Mouse (Mus musculus) embryonic facial prominence, embryonic 12.5 days (tissue): ENCODE data around the gene Gfm2. TPM values are rescaled to one million over a fixed set of nuclear protein-coding genes. Genes with fewer than 3 reads are reported as not detected.

Experiments used
- ATAC-seq: fragments of 200-750 bp; cut with Nextera tagmentation; 2 replicates; pipeline ENCODE4 v1.8.0; 2017; ENCODE audit not compliant: insufficient number of reproducible peaks, insufficient read depth, low FRiP score, low TSS enrichment
- H3K27ac ChIP-seq: fragments of 300-500 bp; sonication (generic); 2 replicates; pipeline ENCODE4 v1.5.1; 2016; ENCODE audit warnings: mild to moderate bottlenecking
- H3K27me3 ChIP-seq: fragments of 300-500 bp; sonication (generic); 2 replicates; pipeline ENCODE4 v1.6.1; 2016; ENCODE audit warnings: mild to moderate bottlenecking, moderate library complexity
- H3K36me3 ChIP-seq: fragments of 300-500 bp; sonication (generic); 2 replicates; pipeline ENCODE4 v1.6.1; 2016; ENCODE audit warnings: mild to moderate bottlenecking
- H3K4me1 ChIP-seq: fragments of 300-500 bp; sonication (generic); 2 replicates; pipeline ENCODE4 v1.6.1; 2016
- H3K4me2 ChIP-seq: fragments of 300-500 bp; sonication (generic); replicated peaks from 2 replicates; pipeline ENCODE4 v1.6.1; 2016; ENCODE audit warnings: mild to moderate bottlenecking, moderate library complexity
- H3K4me3 ChIP-seq: fragments of 300-500 bp; sonication (generic); 2 replicates; pipeline ENCODE4 v1.5.1; 2016; ENCODE audit warnings: mild to moderate bottlenecking
- H3K9ac ChIP-seq: fragments of 300-500 bp; sonication (generic); 2 replicates; pipeline ENCODE4 v1.6.1; 2016; ENCODE audit warnings: mild to moderate bottlenecking, moderate library complexity
- H3K9me3 ChIP-seq: fragments of 300-500 bp; sonication (generic); 2 replicates; pipeline ENCODE4 v1.6.1; 2016; ENCODE audit warnings: mild to moderate bottlenecking, moderate library complexity
- WGBS: fragments of 180-500 bp; shearing (Covaris S2); methylation state at CpG from one replicate; pipeline ENCODE4 v1.1.7; 2016; 5-methylcytosine and 5-hydroxymethylcytosine counted together
- polyA plus RNA-seq: library from polyadenylated mRNA; unstranded; fragments of >200 nt; fragmentation: Nextera tagmentation; extraction: Ambion mirVana; gene quantifications from 2 replicates; pipeline ENCODE4 v1.2.1, GENCODE M21; 2016

Gfm2 gene
- polyA plus RNA-seq, 1 experiment from 2014 or later, result 36.2 TPM

DNA sequence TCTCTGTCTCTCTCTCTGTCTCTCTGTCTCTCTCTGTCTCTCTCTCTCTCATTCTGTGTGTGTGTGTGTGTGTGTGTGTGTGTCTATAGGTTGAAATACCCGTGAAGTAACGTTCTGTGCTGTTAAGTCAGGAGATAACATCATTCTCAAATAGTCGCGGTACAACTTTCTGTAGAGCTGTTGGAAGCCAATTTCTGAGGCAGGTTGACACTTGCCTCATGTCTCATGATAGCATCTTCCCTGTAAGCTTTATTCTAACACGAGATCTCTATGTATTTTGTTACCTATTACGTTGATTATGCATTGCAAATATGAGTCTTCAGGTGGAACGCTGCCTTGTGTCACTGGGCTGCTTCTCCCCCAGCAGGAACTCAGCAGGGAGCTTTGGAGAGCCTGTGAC lies 4.6 kb downstream of the Gfm2 start:
- Histone ChIP-seq H3K4me3 (no peak overlapping the region), H3K27me3 (no peaks in the 10 kb centered on the region), H3K9me3 (no peaks in the 10 kb centered on the region), H3K4me1 (no peaks in the 10 kb centered on the region), H3K36me3 (peaks cover 23% of the 10 kb centered on the region), H3K4me2 (no peak overlapping the region), H3K27ac (no peak overlapping the region), H3K9ac (no peak overlapping the region)
- no peak for ATAC-seq
- 87% methylated on average over 7 of the region's 7 CpGs for WGBS

DNA sequence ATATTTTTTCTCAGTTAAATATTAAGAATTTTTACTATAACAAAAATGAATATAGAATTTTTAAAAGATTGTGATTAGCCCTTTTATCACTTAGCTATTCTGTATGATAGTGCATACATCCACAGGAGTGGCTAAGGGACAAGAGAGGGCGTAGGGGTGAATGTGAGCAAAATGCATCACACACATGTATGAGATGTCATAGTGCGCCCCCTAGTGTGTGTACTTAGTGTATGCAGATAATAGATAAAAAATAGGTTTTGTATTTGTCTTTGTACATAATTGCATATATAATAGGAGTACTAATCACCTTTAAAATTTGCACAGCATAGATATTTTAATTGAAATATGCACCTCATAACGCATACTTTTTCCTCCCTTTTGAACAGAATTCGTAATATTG lies 8.1 kb downstream of the Gfm2 start:
- no peak overlapping the region for H3K4me2 ChIP-seq
- H3K27me3 ChIP-seq, result no peaks in the 10 kb centered on the region
- H3K4me1 ChIP-seq, result no peaks in the 10 kb centered on the region
- peaks cover 46% of the 10 kb centered on the region for H3K36me3 ChIP-seq
- H3K4me3 ChIP-seq, result no peak overlapping the region
- H3K9ac ChIP-seq, result no peak overlapping the region
- no peaks in the 10 kb centered on the region for H3K9me3 ChIP-seq
- no peak for ATAC-seq
- H3K27ac ChIP-seq, result no peak overlapping the region
- 63% methylated on average over 4 of the region's 4 CpGs for WGBS

DNA sequence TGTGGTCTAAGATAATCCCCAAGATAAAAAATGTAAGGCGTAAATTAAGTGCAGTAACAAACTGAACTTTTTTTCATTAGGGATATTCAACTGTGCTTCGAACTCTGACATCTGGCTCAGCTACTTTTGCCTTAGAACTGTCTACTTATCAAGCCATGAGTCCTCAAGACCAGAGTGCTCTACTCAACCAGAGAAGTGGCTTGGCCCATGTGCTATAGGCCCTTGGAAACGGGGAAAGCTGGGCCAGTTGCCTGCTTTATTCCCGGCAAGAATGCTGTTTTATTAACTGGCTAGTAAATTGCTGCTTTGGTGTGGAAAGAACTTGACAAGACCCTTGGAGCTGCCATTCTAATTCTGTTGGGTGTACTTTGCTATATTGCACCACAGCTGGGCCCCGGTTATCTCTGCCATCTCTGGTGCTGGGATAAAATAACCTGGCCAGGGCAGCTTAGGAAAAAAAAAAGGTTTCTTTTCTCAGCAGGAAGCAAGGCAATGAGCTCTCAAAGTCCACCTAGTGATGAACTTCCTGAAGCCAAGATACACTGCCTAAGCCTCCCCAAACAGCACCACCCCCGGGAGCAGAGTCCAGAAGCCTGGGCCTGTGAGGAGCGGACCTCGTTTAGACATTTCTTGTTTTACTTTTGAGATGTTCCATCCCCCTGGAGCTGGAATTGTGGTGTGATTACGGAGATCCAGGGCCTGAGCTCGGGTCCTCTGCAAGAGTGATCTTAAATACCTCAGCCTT lies 38.0 kb downstream of the Gfm2 start:
- WGBS, result 87% methylated on average over 10 of the region's 10 CpGs
- ATAC-seq, result no peak
- Histone ChIP-seq H3K9ac (no peak overlapping the region), H3K27ac (no peak overlapping the region), H3K27me3 (no peaks in the 10 kb centered on the region), H3K4me1 (no peaks in the 10 kb centered on the region), H3K4me3 (no peak overlapping the region), H3K36me3 (peaks cover 57% of the 10 kb centered on the region), H3K9me3 (no peaks in the 10 kb centered on the region), H3K4me2 (no peak overlapping the region)

DNA sequence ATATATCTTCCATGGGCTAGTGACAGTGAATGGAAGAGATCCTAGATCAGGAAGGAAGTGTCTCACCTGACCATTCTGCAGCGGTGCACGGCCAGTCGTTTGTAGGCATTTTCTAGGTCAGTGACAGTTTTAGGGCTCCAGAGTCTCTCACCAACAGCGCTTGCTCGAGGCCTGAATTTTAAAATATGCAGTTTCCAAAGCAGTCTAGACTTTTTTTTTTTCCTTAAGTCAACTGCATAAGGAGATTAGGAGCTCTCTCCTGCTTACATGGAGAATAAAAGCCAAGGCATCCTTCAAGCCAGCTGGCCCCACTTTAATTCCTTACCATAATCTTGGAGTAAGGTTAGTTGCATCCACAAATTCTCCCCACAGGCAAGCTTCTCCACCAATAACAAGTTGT lies 39.0 kb downstream of the Gfm2 start:
- Histone ChIP-seq H3K4me3 (no peak overlapping the region), H3K4me1 (no peaks in the 10 kb centered on the region), H3K9ac (no peak overlapping the region), H3K27me3 (no peaks in the 10 kb centered on the region), H3K9me3 (no peaks in the 10 kb centered on the region), H3K36me3 (peaks cover 57% of the 10 kb centered on the region), H3K4me2 (no peak overlapping the region), H3K27ac (no peak overlapping the region)
- no peak for ATAC-seq
- 91% methylated on average over 5 of the region's 5 CpGs for WGBS

DNA sequence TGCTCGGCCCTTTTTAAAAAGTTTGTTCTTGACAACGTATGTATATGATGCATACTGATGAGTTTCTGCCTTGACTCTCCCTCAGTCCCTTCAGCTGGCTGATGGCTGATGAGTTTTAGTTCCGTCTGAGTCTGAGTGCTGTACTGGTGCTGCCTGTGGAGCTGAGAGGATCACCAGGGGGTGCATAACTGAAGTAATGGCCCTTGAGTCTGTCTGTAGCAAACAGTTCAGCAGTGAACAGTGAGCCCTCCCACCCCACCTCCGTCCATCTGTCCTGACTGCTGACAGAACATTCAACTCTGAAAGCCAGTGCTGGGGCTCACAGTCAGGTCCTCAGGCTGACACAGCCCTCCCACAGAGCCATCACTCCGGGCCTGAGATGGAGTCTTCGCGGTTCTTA lies 41.2 kb downstream of the Gfm2 start:
- WGBS, result 72% methylated on average over 7 of the region's 7 CpGs
- no peak overlapping the region for H3K9ac ChIP-seq
- H3K4me2 ChIP-seq, result no peak overlapping the region
- H3K4me3 ChIP-seq, result no peak overlapping the region
- no peaks in the 10 kb centered on the region for H3K4me1 ChIP-seq
- H3K27ac ChIP-seq, result no peak overlapping the region
- peaks cover 40% of the 10 kb centered on the region for H3K36me3 ChIP-seq
- no peak for ATAC-seq
- no peaks in the 10 kb centered on the region for H3K9me3 ChIP-seq
- no peaks in the 10 kb centered on the region for H3K27me3 ChIP-seq

DNA sequence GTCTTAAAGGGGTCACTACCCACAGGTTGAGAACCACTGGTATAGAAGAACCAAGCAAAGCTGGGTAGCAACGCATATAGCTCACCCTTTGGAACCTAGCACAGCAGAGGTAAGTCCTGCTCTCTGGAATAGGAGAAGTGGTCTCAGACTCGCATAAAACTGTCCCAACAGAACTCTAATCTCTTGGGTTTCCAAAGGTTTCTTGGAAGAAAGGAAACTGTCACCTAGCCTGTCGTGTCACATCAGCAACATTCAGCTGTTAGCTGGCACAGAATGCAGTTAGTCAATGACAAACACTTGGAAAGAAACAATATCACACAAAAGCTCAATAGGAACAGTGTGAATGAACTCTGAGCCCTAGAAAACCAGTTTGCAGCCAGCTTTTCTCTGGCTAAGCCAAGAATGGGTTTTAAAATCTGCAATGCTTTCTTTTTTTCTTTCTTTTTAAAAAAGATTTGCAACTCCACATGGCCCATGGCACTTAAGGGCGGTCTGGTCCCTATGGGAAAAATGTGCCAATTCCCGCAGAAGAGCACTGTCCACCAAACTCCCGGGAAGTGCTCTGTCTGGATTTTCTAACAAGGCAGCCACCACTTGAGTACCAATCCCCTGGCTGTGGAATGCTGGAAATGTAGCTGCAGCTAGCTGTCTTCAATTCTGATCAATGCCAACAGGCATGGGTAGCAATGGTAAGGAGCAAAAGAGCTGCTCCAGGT lies 42.5 kb downstream of the Gfm2 start:
- no peaks in the 10 kb centered on the region for H3K4me1 ChIP-seq
- 76% methylated on average over 6 of the region's 6 CpGs for WGBS

DNA sequence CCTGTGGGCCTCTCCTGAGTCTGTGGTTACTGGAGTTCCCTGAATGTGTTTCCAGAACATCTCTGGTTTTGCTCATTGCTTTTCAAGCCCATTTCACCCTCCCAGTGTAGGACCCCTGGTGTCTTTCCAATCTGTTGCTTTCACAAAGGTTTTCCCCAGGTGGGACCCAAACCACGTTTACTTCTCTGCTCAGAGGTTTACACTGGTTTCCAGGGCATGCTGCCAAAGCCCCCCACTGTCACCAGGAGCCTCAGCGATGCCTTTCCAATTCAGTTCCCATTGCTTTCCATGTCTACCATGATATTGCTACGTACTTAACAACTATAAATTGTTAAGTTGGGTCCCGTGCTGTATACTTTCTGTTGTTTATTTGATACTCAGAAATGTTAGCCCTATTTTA lies 45.1 kb downstream of the Gfm2 start:
- H3K4me1 ChIP-seq, result no peaks in the 10 kb centered on the region
- H3K36me3 ChIP-seq, result peaks cover 14% of the 10 kb centered on the region
- no peaks in the 10 kb centered on the region for H3K9me3 ChIP-seq
- H3K9ac ChIP-seq, result no peak overlapping the region
- ATAC-seq, result no peak
- H3K4me3 ChIP-seq, result no peak overlapping the region
- no peaks in the 10 kb centered on the region for H3K27me3 ChIP-seq
- H3K27ac ChIP-seq, result no peak overlapping the region
- no peak overlapping the region for H3K4me2 ChIP-seq
- 72% methylated on average over 4 of the region's 4 CpGs for WGBS

More for the DNA sequence above, 42.5 kb downstream of the Gfm2 start:
- ATAC-seq, result no peak
- H3K36me3 ChIP-seq, result peaks cover 27% of the 10 kb centered on the region
- H3K27ac ChIP-seq, result no peak overlapping the region
- no peaks in the 10 kb centered on the region for H3K27me3 ChIP-seq
- no peak overlapping the region for H3K9ac ChIP-seq
- no peak overlapping the region for H3K4me2 ChIP-seq
- no peaks in the 10 kb centered on the region for H3K9me3 ChIP-seq
- no peak overlapping the region for H3K4me3 ChIP-seq

DNA sequence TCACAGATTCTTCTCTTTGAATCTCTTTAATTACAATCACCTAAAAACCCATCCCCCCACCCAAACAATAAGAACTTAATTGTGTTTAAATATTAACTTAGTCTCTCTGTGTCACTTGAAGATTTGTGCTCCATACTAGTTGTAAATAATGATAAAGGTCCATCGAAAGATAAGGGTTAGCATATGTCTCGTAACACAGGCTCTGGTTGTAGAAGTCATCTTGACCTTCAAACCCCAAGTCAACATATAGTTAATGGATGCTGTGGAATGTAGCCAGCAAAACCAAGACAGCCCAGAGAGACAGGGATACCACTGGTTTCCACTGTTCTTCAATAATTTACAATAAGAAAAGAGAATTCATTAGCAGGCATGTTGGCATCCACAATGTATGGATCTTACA lies 46.4 kb downstream of the Gfm2 start:
- ATAC-seq, result no peak
- Histone ChIP-seq H3K4me1 (no peaks in the 10 kb centered on the region), H3K4me2 (no peak overlapping the region), H3K27ac (no peak overlapping the region), H3K9ac (no peak overlapping the region), H3K36me3 (peaks cover 8% of the 10 kb centered on the region; the same call in 1 of the 2 replicates), H3K4me3 (no peak overlapping the region), H3K27me3 (no peaks in the 10 kb centered on the region), H3K9me3 (no peaks in the 10 kb centered on the region)
- 92% methylated on average over 2 of the region's 2 CpGs for WGBS

DNA sequence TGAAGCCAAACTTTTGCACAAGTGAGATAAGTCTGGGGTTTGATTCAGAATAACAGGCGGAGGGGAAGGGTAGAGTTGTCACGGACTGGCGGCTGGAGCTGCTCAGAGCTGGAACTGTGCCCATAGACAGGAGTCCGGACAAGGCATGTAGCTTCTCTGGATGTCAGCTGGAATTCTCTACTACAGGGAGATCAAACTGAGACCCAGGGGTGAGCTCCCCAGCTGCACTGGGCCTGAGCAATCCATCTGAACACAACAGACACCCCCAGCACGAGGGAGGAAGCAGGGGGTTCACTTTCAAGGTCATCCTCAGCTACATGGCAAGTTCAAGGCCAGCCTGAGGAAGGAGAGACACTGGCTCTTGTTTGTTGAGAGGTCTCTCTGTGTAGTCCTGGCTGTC lies 46.9 kb downstream of the Gfm2 start:
- 88% methylated on average over 5 of the region's 5 CpGs for WGBS
- Histone ChIP-seq H3K4me3 (no peak overlapping the region), H3K9ac (no peak overlapping the region), H3K36me3 (peaks cover 6% of the 10 kb centered on the region; the same call in 1 of the 2 replicates), H3K27me3 (no peaks in the 10 kb centered on the region), H3K4me2 (no peak overlapping the region), H3K4me1 (no peaks in the 10 kb centered on the region), H3K27ac (no peak overlapping the region), H3K9me3 (no peaks in the 10 kb centered on the region)
- no peak for ATAC-seq

DNA sequence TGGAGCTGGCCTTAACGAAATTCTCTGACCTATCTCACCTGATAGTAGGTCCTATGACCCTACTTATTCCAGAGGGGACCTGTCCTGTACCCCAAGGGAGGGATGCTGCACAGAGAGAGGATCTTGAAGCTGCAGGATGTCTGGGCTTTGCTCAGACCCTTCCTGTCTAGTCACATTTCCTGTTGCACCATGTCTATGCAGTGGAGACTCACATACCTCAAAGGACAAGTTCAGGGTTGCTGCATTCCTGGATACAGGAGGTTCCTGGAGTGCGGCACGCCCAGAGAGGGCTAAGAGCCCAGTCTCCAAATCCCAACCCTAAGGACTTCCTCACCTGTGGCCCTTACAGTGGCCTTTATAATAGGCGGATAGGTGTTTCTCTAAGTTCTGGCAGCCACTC lies 48.6 kb downstream of the Gfm2 start:
- Histone ChIP-seq H3K4me3 (no peak overlapping the region), H3K27ac (no peak overlapping the region), H3K9ac (no peak overlapping the region), H3K27me3 (no peaks in the 10 kb centered on the region), H3K9me3 (no peaks in the 10 kb centered on the region), H3K4me2 (no peak overlapping the region), H3K36me3 (no peaks in the 10 kb centered on the region), H3K4me1 (no peaks in the 10 kb centered on the region)
- 82% methylated on average over 4 of the region's 4 CpGs for WGBS
- ATAC-seq, result no peak

DNA sequence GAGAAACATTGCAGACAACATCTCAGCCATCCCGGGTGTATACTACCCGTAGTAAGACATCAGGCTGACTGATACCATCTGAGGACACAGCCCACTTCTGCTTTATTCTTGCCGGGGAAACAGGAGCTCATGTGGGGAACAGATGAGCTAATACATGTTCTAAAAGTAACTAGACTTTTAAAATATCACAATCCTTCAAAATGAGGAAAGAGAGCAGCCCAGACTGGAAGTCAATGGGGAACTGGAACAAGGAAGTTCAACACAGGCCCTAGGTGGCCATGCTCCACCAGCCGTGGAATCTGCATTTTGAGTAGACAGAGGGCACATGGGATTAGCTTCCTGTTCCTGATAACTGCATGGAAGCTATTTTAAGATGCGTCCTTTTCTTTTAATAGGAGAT lies 50.0 kb downstream of the Gfm2 start:
- no peaks in the 10 kb centered on the region for H3K9me3 ChIP-seq
- no peak overlapping the region for H3K27ac ChIP-seq
- H3K4me2 ChIP-seq, result no peak overlapping the region
- no peak for ATAC-seq
- no peak overlapping the region for H3K9ac ChIP-seq
- H3K36me3 ChIP-seq, result no peaks in the 10 kb centered on the region
- H3K4me3 ChIP-seq, result no peak overlapping the region
- WGBS, result 84% methylated on average over 5 of the region's 5 CpGs
- H3K27me3 ChIP-seq, result no peaks in the 10 kb centered on the region
- H3K4me1 ChIP-seq, result no peaks in the 10 kb centered on the region

DNA sequence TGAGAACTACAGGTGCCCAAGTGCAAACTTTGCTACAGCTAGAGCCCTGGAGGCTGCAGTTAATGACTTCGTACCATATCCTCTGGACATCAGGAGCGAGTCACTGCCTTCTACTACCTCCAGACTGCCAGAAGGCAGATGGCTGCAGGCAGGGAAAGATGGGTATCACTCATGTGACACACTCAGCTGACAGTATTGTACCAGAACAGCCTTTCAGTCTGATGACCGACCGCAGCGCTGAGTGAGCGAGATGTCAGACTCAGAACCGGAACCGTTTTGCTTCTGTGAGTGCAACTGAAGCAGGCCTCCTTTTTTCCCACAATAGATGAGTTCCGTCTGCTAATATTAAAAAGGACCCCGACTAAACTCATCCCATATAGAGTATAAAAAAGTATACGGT lies 54.9 kb downstream of the Gfm2 start:
- WGBS, result 86% methylated on average over 11 of the region's 11 CpGs

More for the DNA sequence above, 54.9 kb downstream of the Gfm2 start:
- H3K4me3 ChIP-seq, result no peak overlapping the region
- no peak overlapping the region for H3K4me2 ChIP-seq
- no peak for ATAC-seq
- H3K9me3 ChIP-seq, result no peaks in the 10 kb centered on the region
- no peaks in the 10 kb centered on the region for H3K36me3 ChIP-seq
- H3K4me1 ChIP-seq, result no peaks in the 10 kb centered on the region
- H3K9ac ChIP-seq, result no peak overlapping the region
- H3K27me3 ChIP-seq, result no peaks in the 10 kb centered on the region
- no peak overlapping the region for H3K27ac ChIP-seq
